Mouse (Mus musculus): ENCODE results near the gene Sec22c.

The Sec22c gene

GRCm38 (mm10) chr9:121704646-121705625, at the start of gene Sec22c:
TSS of gene Sec22c (minus strand) at chr9:121705490.
- peak; percentile 89 for DNase-seq

- DNase-seq = no peak
These were observed 49.3 kb upstream of the Sec22c start for GRCm38 (mm10) chr9:121754624-121755023.

- DNase-seq = no peak
These were observed 47.5 kb upstream of the Sec22c start for GRCm38 (mm10) chr9:121752774-121753173.

- DNase-seq = no peak
These were observed 38.8 kb upstream of the Sec22c start for GRCm38 (mm10) chr9:121744051-121744450.

GRCm38 (mm10) chr9:121741168-121741567, 35.9 kb upstream of the Sec22c start:
- no peak for DNase-seq

GRCm38 (mm10) chr9:121740490-121740889, 35.2 kb upstream of the Sec22c start:
- no peak for DNase-seq

- DNase-seq = peak in 1 of 2 experiments; percentile 39
These were observed 14.3 kb upstream of the Sec22c start for GRCm38 (mm10) chr9:121719347-121720331.

GRCm38 (mm10) chr9:121718792-121719318, 13.6 kb upstream of the Sec22c start, which contains the start of gene Nktr:
TSS of gene Nktr (plus strand) at chr9:121719169.
- DNase-seq = peak; percentile 97 to 98

- DNase-seq = no peak
These were observed 12.9 kb upstream of the Sec22c start for GRCm38 (mm10) chr9:121718070-121718705.

GRCm38 (mm10) chr9:121717048-121717447, 11.8 kb upstream of the Sec22c start:
- no peak for DNase-seq

- peak in 1 of 2 experiments; percentile 56 for DNase-seq
These were observed 5.3 kb upstream of the Sec22c start for GRCm38 (mm10) chr9:121710584-121710975.

GRCm38 (mm10) chr9:121709898-121710583, 4.8 kb upstream of the Sec22c start, which contains the start of gene Ss18l2:
TSS of gene Ss18l2 (plus strand) at chr9:121710329.
- peak; percentile 97 to 100 for DNase-seq

GRCm38 (mm10) chr9:121708506-121709486, 3.5 kb upstream of the Sec22c start:
- DNase-seq = no peak

- DNase-seq = no peak
These were observed 2.5 kb upstream of the Sec22c start for GRCm38 (mm10) chr9:121707801-121708200.

GRCm38 (mm10) chr9:121706029-121706675, 862 bp upstream of the Sec22c start:
- no peak for DNase-seq

- peak in 1 of 2 experiments; percentile 26 for DNase-seq
These were observed 1.0 kb downstream of the Sec22c start for GRCm38 (mm10) chr9:121704261-121704645.

GRCm38 (mm10) chr9:121697150-121698049, 7.9 kb downstream of the Sec22c start:
- DNase-seq = peak; percentile 39 to 66

GRCm38 (mm10) chr9:121696626-121697025, 8.7 kb downstream of the Sec22c start:
- DNase-seq = no peak

- DNase-seq = no peak
These were observed 10.6 kb downstream of the Sec22c start for GRCm38 (mm10) chr9:121694736-121695135.

Measured in cerebellum, adult 18-20 months (tissue).